Mouse (Mus musculus) heart, postnatal 10 days (tissue): ENCODE data around the gene Tspan7. TPM values are rescaled to one million over a fixed set of nuclear protein-coding genes. Genes with fewer than 3 reads are reported as not detected.
A peak's percentile ranks its signal among the peaks of the same experiment; 100 is the strongest.

Source experiments
- DNase-seq, 2 experiments: peaks; one replicate each; pipeline ENCODE4 v3.0.0; 2021
- intact Hi-C: fragments of 180-260 bp; cut with DNase I; formaldehyde crosslinking; loops from one replicate; pipeline ENCODE4 v1.15.1; 2025
- total RNA-seq, 2 experiments: library from RNA; stranded (reverse); gene quantifications; 2 replicates each; pipeline ENCODE4 v1.2.3; 2021

The Tspan7 gene
- total RNA-seq, 2 experiments from 2014 or later = 132 to 134 TPM

GRCm38 (mm10) chrX:10539482-10540166 lies 54.7 kb downstream of the Tspan7 start:
- intact Hi-C loops = no loop called here
- no peak for DNase-seq

GRCm38 (mm10) chrX:10546840-10547239 lies 61.9 kb downstream of the Tspan7 start:
- intact Hi-C loops = no loop called here
- DNase-seq = no peak

GRCm38 (mm10) chrX:10549708-10550107 lies 64.8 kb downstream of the Tspan7 start:
- intact Hi-C loops = no loop called here
- DNase-seq = no peak

- intact Hi-C loops = loop anchor here (5.0 kb wide), 2 partner anchors 70 to 325 kb away; partner anchors contain the start of gene Tspan7
- DNase-seq = no peak
Measured at GRCm38 (mm10) chrX:10556899-10557298, 71.9 kb downstream of the Tspan7 start.

- DNase-seq = no peak
- intact Hi-C loops = loop anchor here (5.0 kb wide), 2 partner anchors 70 to 325 kb away; partner anchors contain the start of gene Tspan7
Measured at GRCm38 (mm10) chrX:10557596-10557995, 72.6 kb downstream of the Tspan7 start.

GRCm38 (mm10) chrX:10558625-10559024 lies 73.7 kb downstream of the Tspan7 start:
- DNase-seq = no peak
- intact Hi-C loops = loop anchor here (5.0 kb wide), 2 partner anchors 71 to 326 kb away; partner anchors contain the start of gene Tspan7

- DNase-seq = no peak
- intact Hi-C loops = no loop called here
Measured at GRCm38 (mm10) chrX:10565811-10566210, 80.9 kb downstream of the Tspan7 start.

- peak; percentile 54 to 66 for DNase-seq
- intact Hi-C loops = no loop called here
Measured at GRCm38 (mm10) chrX:10574523-10574922, 89.6 kb downstream of the Tspan7 start.

- peak; percentile 23 to 27 for DNase-seq
- intact Hi-C loops = no loop called here
Measured at GRCm38 (mm10) chrX:10575406-10575805, 90.4 kb downstream of the Tspan7 start.

- intact Hi-C loops = no loop called here
Measured at GRCm38 (mm10) chrX:10576349-10576748, 91.4 kb downstream of the Tspan7 start.

GRCm38 (mm10) chrX:10577356-10577755 lies 92.4 kb downstream of the Tspan7 start:
- intact Hi-C loops = no loop called here
- peak; percentile 37 to 57 for DNase-seq

More at GRCm38 (mm10) chrX:10576349-10576748, 91.4 kb downstream of the Tspan7 start:
- no peak for DNase-seq

- intact Hi-C loops = no loop called here
Measured at GRCm38 (mm10) chrX:10582731-10583130, 97.8 kb downstream of the Tspan7 start.

GRCm38 (mm10) chrX:10592244-10592643 lies 107.3 kb downstream of the Tspan7 start:
- intact Hi-C loops = loop anchor here (10.0 kb wide), 1 partner anchor 367 kb away; no protein-coding TSS in a partner anchor
- peak in 1 of 2 experiments; percentile 13 for DNase-seq

More at GRCm38 (mm10) chrX:10582731-10583130, 97.8 kb downstream of the Tspan7 start:
- DNase-seq = no peak

GRCm38 (mm10) chrX:10593561-10593960 lies 108.6 kb downstream of the Tspan7 start:
- intact Hi-C loops = loop anchor here (10.0 kb wide), 1 partner anchor 369 kb away; no protein-coding TSS in a partner anchor
- no peak for DNase-seq

- DNase-seq = peak; percentile 4 to 28
- intact Hi-C loops = no loop called here
Measured at GRCm38 (mm10) chrX:10617119-10617518, 132.2 kb downstream of the Tspan7 start.

GRCm38 (mm10) chrX:10641062-10641461 lies 156.1 kb downstream of the Tspan7 start:
- intact Hi-C loops = no loop called here
- no peak for DNase-seq

Other genes with a start within 250 kb of the Tspan7 start
- not detected for gene Otc, start 232.9 kb upstream of the Tspan7 start, total RNA-seq
- gene Mid1ip1, start 229.9 kb downstream of the Tspan7 start, total RNA-seq = 10 to 100 TPM; 25.5 to 38.5 TPM